Mouse (Mus musculus): ENCODE measurements at regions not wholly inside any gene's neighbourhood (a gene's known extent, or its start where the extent isn't known, plus 50 kb on each side); places are given as distances from the start of the nearest gene placed in this dataset.

GRCm38 (mm10) chr14:100720667-100721066 lies 436.2 kb upstream of the Klf12 start:
- H3K4me2 ChIP-seq (ENCODE audit: low read length), result no peak overlapping the region
- no peaks in the 10 kb centered on the region for H3K27me3 ChIP-seq (replicated peaks; ENCODE audit: control insufficient read depth, insufficient read depth, low read length)
- peak; percentile 84 for ATAC-seq
- DNase-seq (ENCODE audit: low spot score), result peak; percentile 65
- WGBS, result 35% methylated on average over 1 of the region's 1 CpGs
- peaks cover 3% of the 10 kb centered on the region; the same call in 1 of the 2 replicates for H3K4me1 ChIP-seq (ENCODE audit: control insufficient read depth, insufficient read depth, low read length)
- no peak overlapping the region for H3K27ac ChIP-seq (ENCODE audit: low read depth, low read length)
- no peaks in the 10 kb centered on the region for H3K36me3 ChIP-seq (ENCODE audit: control insufficient read depth, insufficient read depth, low read length)
- no peak overlapping the region for H3K9ac ChIP-seq (ENCODE audit: low read length)
- no peaks in the 10 kb centered on the region for H3K9me3 ChIP-seq (replicated peaks; ENCODE audit: control insufficient read depth, low read length)
- no peak overlapping the region for H3K4me3 ChIP-seq (ENCODE audit: low read depth, low read length)

DNA sequence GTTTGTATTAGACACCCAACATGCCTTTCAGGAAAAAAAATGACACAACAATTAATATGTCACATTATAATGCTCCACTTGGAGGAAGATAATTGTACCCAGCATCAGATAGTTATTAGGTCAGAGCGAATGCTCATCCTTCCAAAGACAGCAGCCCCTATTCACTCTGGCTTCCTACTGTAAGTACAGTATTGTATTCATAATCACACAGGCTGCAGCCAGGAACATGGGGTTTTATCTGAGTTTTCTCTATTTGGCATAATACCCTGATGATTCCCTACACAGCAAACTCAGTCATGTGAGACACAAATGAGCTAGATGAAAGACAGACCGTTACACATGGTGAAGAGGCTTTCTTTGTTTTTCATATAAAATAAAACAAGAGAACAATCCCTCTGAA lies 430.5 kb upstream of the Klf12 start:
- ATAC-seq, result peak; percentile 33; the same call in 1 of the 2 replicates
- Histone ChIP-seq H3K4me2 (ENCODE audit: low read length) (no peak overlapping the region), H3K4me3 (ENCODE audit: low read depth, low read length) (no peak overlapping the region), H3K4me1 (ENCODE audit: control insufficient read depth, insufficient read depth, low read length) (peaks cover 9% of the 10 kb centered on the region), H3K9ac (ENCODE audit: low read length) (no peak overlapping the region), H3K27ac (ENCODE audit: low read depth, low read length) (no peak overlapping the region; the same call in 1 of the 2 replicates), H3K9me3 (replicated peaks; ENCODE audit: control insufficient read depth, low read length) (no peaks in the 10 kb centered on the region), H3K27me3 (replicated peaks; ENCODE audit: control insufficient read depth, insufficient read depth, low read length) (no peaks in the 10 kb centered on the region), H3K36me3 (ENCODE audit: control insufficient read depth, insufficient read depth, low read length) (no peaks in the 10 kb centered on the region)
- 41% methylated on average over 2 of the region's 2 CpGs for WGBS
- peak; percentile 45 for DNase-seq (ENCODE audit: low spot score)

- peaks cover 9% of the 10 kb centered on the region for H3K4me1 ChIP-seq (ENCODE audit: control insufficient read depth, insufficient read depth, low read length)
- H3K4me2 ChIP-seq (ENCODE audit: low read length), result no peak overlapping the region
- peak overlapping the region; percentile 74 for H3K27ac ChIP-seq (ENCODE audit: low read depth, low read length)
- ATAC-seq (peak; percentile 47), DNase-seq (ENCODE audit: low spot score) (peak; percentile 39)
- no peak overlapping the region for H3K9ac ChIP-seq (ENCODE audit: low read length)
- H3K36me3 ChIP-seq (ENCODE audit: control insufficient read depth, insufficient read depth, low read length), result no peaks in the 10 kb centered on the region
- no peaks in the 10 kb centered on the region for H3K27me3 ChIP-seq (replicated peaks; ENCODE audit: control insufficient read depth, insufficient read depth, low read length)
- 36% methylated on average over 4 of the region's 4 CpGs for WGBS
- no peaks in the 10 kb centered on the region for H3K9me3 ChIP-seq (replicated peaks; ENCODE audit: control insufficient read depth, low read length)
- H3K4me3 ChIP-seq (ENCODE audit: low read depth, low read length), result no peak overlapping the region
Observed at GRCm38 (mm10) chr14:100713999-100714471, 429.6 kb upstream of the Klf12 start.

GRCm38 (mm10) chr14:100713592-100713991 lies 429.1 kb upstream of the Klf12 start:
- WGBS, result 42% methylated on average over 6 of the region's 6 CpGs
- no peaks in the 10 kb centered on the region for H3K36me3 ChIP-seq (ENCODE audit: control insufficient read depth, insufficient read depth, low read length)
- no peak overlapping the region for H3K9ac ChIP-seq (ENCODE audit: low read length)

GRCm38 (mm10) chr14:100665361-100665955 lies 381.0 kb upstream of the Klf12 start:
- 12% methylated on average over 9 of the region's 9 CpGs for WGBS
- Histone ChIP-seq H3K4me1 (ENCODE audit: control insufficient read depth, insufficient read depth, low read length) (no peaks in the 10 kb centered on the region), H3K27ac (ENCODE audit: low read depth, low read length) (no peak overlapping the region), H3K4me3 (ENCODE audit: low read depth, low read length) (no peak overlapping the region), H3K36me3 (ENCODE audit: control insufficient read depth, insufficient read depth, low read length) (no peaks in the 10 kb centered on the region), H3K27me3 (replicated peaks; ENCODE audit: control insufficient read depth, insufficient read depth, low read length) (no peaks in the 10 kb centered on the region), H3K4me2 (ENCODE audit: low read length) (0 out of 2 replicates have a peak overlapping the region, but pooled peaks have one; percentile 8), H3K9ac (ENCODE audit: low read length) (no peak overlapping the region), H3K9me3 (replicated peaks; ENCODE audit: control insufficient read depth, low read length) (no peaks in the 10 kb centered on the region)
- peak; percentile 56 for DNase-seq (ENCODE audit: low spot score)
- peak; percentile 42; the same call in 1 of the 2 replicates for ATAC-seq

More at GRCm38 (mm10) chr14:100713592-100713991, 429.1 kb upstream of the Klf12 start:
- DNase-seq (ENCODE audit: low spot score) (peak; percentile 71), ATAC-seq (peak; percentile 82)
- Histone ChIP-seq H3K4me3 (ENCODE audit: low read depth, low read length) (no peak overlapping the region), H3K4me2 (ENCODE audit: low read length) (no peak overlapping the region), H3K9me3 (replicated peaks; ENCODE audit: control insufficient read depth, low read length) (no peaks in the 10 kb centered on the region), H3K27me3 (replicated peaks; ENCODE audit: control insufficient read depth, insufficient read depth, low read length) (no peaks in the 10 kb centered on the region), H3K4me1 (ENCODE audit: control insufficient read depth, insufficient read depth, low read length) (peaks cover 9% of the 10 kb centered on the region), H3K27ac (ENCODE audit: low read depth, low read length) (peak overlapping the region; percentile 74; the same call in 1 of the 2 replicates)

- no peak overlapping the region for H3K4me3 ChIP-seq (ENCODE audit: low read depth, low read length)
- no peaks in the 10 kb centered on the region for H3K27me3 ChIP-seq (replicated peaks; ENCODE audit: control insufficient read depth, insufficient read depth, low read length)
- H3K4me2 ChIP-seq (ENCODE audit: low read length), result no peak overlapping the region
- no peak overlapping the region for H3K9ac ChIP-seq (ENCODE audit: low read length)
- no peaks in the 10 kb centered on the region for H3K36me3 ChIP-seq (ENCODE audit: control insufficient read depth, insufficient read depth, low read length)
- DNase-seq (ENCODE audit: low spot score), result no peak
- no peak overlapping the region for H3K27ac ChIP-seq (ENCODE audit: low read depth, low read length)
- no peaks in the 10 kb centered on the region for H3K9me3 ChIP-seq (replicated peaks; ENCODE audit: control insufficient read depth, low read length)
- no peaks in the 10 kb centered on the region for H3K4me1 ChIP-seq (ENCODE audit: control insufficient read depth, insufficient read depth, low read length)
- no peak for ATAC-seq
- 74% methylated on average over 3 of the region's 3 CpGs for WGBS
Observed at GRCm38 (mm10) chr14:100664180-100664579, 379.7 kb upstream of the Klf12 start.

GRCm38 (mm10) chr14:100642076-100642475 lies 357.6 kb upstream of the Klf12 start:
- H3K27ac ChIP-seq (ENCODE audit: low read depth, low read length), result no peak overlapping the region
- H3K4me3 ChIP-seq (ENCODE audit: low read depth, low read length), result no peak overlapping the region
- H3K9ac ChIP-seq (ENCODE audit: low read length), result no peak overlapping the region
- H3K9me3 ChIP-seq (replicated peaks; ENCODE audit: control insufficient read depth, low read length), result no peaks in the 10 kb centered on the region
- no peak overlapping the region for H3K4me2 ChIP-seq (ENCODE audit: low read length)
- no peaks in the 10 kb centered on the region for H3K4me1 ChIP-seq (ENCODE audit: control insufficient read depth, insufficient read depth, low read length)
- no peaks in the 10 kb centered on the region for H3K36me3 ChIP-seq (ENCODE audit: control insufficient read depth, insufficient read depth, low read length)
- no peaks in the 10 kb centered on the region for H3K27me3 ChIP-seq (replicated peaks; ENCODE audit: control insufficient read depth, insufficient read depth, low read length)
- ATAC-seq (no peak), DNase-seq (ENCODE audit: low spot score) (no peak)
- 61% methylated on average over 2 of the region's 2 CpGs for WGBS

DNA sequence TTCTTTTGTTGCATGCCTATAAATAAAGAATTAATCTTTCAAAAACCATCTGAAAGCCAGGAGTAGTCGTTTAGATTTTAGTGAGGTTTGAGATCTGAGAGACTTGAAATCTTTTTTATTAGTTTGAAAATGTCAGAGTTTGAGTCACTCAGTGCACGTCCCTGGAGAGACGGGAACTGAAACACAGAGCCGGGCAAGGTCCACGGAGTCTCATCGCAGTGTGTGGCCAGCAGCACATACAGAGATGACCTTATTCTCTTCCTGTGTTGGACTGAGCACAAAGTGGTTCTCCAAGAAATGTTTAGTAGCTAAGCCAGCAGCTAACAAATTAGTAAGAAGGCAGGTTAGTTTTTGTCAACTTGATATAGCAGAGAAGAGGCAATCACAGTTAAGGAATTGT lies 350.0 kb upstream of the Klf12 start:
- no peak overlapping the region for H3K4me3 ChIP-seq (ENCODE audit: low read depth, low read length)
- no peaks in the 10 kb centered on the region for H3K4me1 ChIP-seq (ENCODE audit: control insufficient read depth, insufficient read depth, low read length)
- WGBS, result 49% methylated on average over 6 of the region's 6 CpGs
- no peak overlapping the region for H3K27ac ChIP-seq (ENCODE audit: low read depth, low read length)
- H3K27me3 ChIP-seq (replicated peaks; ENCODE audit: control insufficient read depth, insufficient read depth, low read length), result no peaks in the 10 kb centered on the region
- H3K9ac ChIP-seq (ENCODE audit: low read length), result no peak overlapping the region
- no peak for ATAC-seq
- H3K9me3 ChIP-seq (replicated peaks; ENCODE audit: control insufficient read depth, low read length), result no peaks in the 10 kb centered on the region
- H3K4me2 ChIP-seq (ENCODE audit: low read length), result no peak overlapping the region
- H3K36me3 ChIP-seq (ENCODE audit: control insufficient read depth, insufficient read depth, low read length), result no peaks in the 10 kb centered on the region
- DNase-seq (ENCODE audit: low spot score), result no peak

GRCm38 (mm10) chr14:100631676-100632075 lies 347.2 kb upstream of the Klf12 start:
- WGBS, result 77% methylated on average over 1 of the region's 1 CpGs
- no peak overlapping the region for H3K9ac ChIP-seq (ENCODE audit: low read length)
- DNase-seq (ENCODE audit: low spot score), result no peak

More at GRCm38 (mm10) chr14:100631676-100632075, 347.2 kb upstream of the Klf12 start:
- H3K27ac ChIP-seq (ENCODE audit: low read depth, low read length), result no peak overlapping the region
- no peaks in the 10 kb centered on the region for H3K27me3 ChIP-seq (replicated peaks; ENCODE audit: control insufficient read depth, insufficient read depth, low read length)
- H3K36me3 ChIP-seq (ENCODE audit: control insufficient read depth, insufficient read depth, low read length), result no peaks in the 10 kb centered on the region
- no peaks in the 10 kb centered on the region for H3K9me3 ChIP-seq (replicated peaks; ENCODE audit: control insufficient read depth, low read length)
- H3K4me1 ChIP-seq (ENCODE audit: control insufficient read depth, insufficient read depth, low read length), result no peaks in the 10 kb centered on the region
- no peak overlapping the region for H3K4me3 ChIP-seq (ENCODE audit: low read depth, low read length)
- H3K4me2 ChIP-seq (ENCODE audit: low read length), result no peak overlapping the region
- no peak for ATAC-seq

Data from forebrain, embryonic 14.5 days (tissue).